Mouse (Mus musculus): Measurements from ENCODE around the gene BC016579.

DNA sequence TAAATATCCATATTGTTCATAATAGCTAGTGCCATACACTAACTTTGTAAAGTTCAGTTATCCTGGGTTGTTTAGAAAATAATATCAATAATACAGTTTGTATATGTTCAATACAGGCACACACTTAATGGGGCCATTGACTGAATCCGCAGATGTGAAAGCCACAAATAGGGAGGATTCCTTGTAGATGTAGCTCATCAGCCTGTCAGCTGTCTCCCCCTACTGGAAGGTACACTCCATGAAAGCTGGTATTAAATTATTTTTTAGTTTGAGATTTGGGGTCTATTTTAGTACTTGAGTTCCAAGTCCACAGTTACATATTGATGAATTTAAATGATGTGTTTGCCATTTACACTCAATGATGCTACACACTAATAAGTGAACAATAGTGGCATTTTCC lies 22.6 kb upstream of the BC016579 start:
- peak; percentile 74 for TF ChIP-seq CTCF (IDR thresholded peaks at IDR 0.05)
- no peak for TF ChIP-seq EP300 (IDR thresholded peaks at IDR 0.05)
